Mouse (Mus musculus): ENCODE measurements around the gene Fibcd1. TPM values are rescaled to one million over a fixed set of nuclear protein-coding genes. Genes with fewer than 3 reads are reported as not detected.

The Fibcd1 gene
- polyA plus RNA-seq, 1 experiment from 2014 or later = not detected

DNA sequence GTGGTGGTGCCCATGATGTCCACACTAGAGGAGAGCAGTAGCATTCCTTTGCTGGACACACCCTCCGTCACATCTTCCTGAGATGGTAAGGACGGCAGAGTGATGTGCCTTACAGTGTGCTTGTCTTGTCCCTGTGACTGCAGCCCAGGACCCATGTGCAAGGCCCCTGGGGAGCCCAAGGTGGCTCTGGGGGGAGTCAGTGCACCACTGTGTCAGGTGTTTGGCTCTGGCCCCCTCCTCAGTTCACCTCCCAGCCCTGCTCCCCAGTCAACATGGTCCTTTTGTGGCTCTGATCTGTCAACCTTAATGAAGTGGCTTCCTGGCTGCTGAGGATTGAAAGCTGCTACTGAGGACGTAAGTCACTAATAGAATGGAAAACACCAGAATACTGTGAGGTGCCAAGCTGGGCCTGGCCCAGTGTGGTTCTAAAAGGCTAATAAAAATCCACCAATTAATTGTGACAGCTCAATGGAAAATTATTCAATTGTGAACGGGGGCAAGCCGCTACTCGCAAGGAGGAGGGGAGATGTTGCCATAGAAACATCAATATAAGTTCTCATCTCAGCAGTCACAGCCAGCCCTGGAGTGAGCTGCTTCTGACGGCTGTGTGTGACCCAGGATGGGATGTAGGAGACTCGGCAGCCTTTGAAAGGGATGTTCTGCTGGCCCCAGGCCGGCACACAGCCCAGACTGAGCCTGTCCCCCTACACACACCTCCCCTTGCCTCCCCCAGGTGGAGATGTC is 39.0 kb downstream of the Fibcd1 start:
- H3K4me3 ChIP-seq = no peak overlapping the region
- ATAC-seq = no peak
- 61% methylated on average over 9 of the region's 9 CpGs for WGBS (ENCODE audit: insufficient replicate concordance)
- 0 out of 2 replicates have a peak, but pooled peaks cover 21% of the 10 kb centered on the region for H3K4me1 ChIP-seq
- no peak overlapping the region for H3K27ac ChIP-seq
- H3K9me3 ChIP-seq (replicated peaks) = no peaks in the 10 kb centered on the region
- H3K36me3 ChIP-seq = peaks cover 29% of the 10 kb centered on the region
- H3K9ac ChIP-seq = no peak overlapping the region
- H3K4me2 ChIP-seq = no peak overlapping the region
- peaks cover 23% of the 10 kb centered on the region; the same call in 1 of the 2 replicates for H3K27me3 ChIP-seq (replicated peaks)

DNA sequence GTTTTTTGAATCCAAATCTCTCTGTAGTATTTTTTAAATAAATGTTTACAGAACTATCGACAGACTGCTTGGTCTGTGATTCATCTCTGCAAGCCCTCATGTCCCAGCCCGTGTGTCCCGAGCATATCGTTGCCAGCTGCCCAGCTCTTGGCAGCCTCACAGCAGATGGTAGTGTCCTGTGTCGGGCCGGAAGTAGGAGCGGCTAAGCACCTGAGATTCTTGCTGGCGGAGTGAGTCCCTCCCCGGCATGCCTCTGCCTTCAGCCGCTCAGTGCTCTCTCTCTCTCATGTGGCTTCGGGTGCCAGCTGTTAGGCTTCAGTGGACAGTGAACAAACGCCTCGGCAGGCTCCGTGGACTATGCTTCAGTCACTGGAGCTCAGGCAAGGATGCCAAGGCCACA is 42.3 kb downstream of the Fibcd1 start:
- 0 out of 2 replicates have a peak, but pooled peaks cover 5% of the 10 kb centered on the region for H3K4me1 ChIP-seq
- no peak overlapping the region for H3K27ac ChIP-seq
- H3K4me2 ChIP-seq = no peak overlapping the region
- 78% methylated on average over 14 of the region's 14 CpGs for WGBS (ENCODE audit: insufficient replicate concordance)
- no peak overlapping the region for H3K4me3 ChIP-seq
- H3K27me3 ChIP-seq (replicated peaks) = no peaks in the 10 kb centered on the region
- H3K36me3 ChIP-seq = peaks cover 62% of the 10 kb centered on the region
- no peaks in the 10 kb centered on the region for H3K9me3 ChIP-seq (replicated peaks)
- ATAC-seq = no peak
- no peak overlapping the region for H3K9ac ChIP-seq

DNA sequence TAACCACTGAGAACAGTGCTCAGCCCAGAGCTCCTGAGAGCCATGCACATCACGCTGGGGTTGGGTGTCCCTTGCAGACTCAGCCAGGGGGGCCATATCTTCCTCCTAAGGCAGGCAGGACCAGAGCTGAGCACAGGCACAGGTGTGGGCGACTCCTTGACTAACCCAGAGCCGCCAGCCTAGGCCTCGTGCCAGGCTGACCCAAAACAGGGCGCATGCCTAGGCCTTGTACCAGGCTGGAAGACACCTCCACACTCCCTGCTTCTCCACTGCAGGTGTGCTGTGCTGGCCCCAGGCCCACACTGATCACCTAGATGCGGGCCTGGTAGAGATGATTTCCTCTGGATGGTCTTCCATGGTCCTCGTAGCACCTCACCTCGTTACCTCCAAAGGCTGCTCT is 43.0 kb downstream of the Fibcd1 start:
- Histone ChIP-seq H3K4me3 (no peak overlapping the region), H3K4me1 (0 out of 2 replicates have a peak, but pooled peaks cover 5% of the 10 kb centered on the region), H3K4me2 (no peak overlapping the region), H3K9me3 (replicated peaks) (no peaks in the 10 kb centered on the region), H3K36me3 (peaks cover 69% of the 10 kb centered on the region), H3K27ac (no peak overlapping the region), H3K27me3 (replicated peaks) (no peaks in the 10 kb centered on the region), H3K9ac (no peak overlapping the region)
- 82% methylated on average over 8 of the region's 8 CpGs for WGBS (ENCODE audit: insufficient replicate concordance)
- ATAC-seq = peak; percentile 42; the same call in 1 of the 2 replicates

DNA sequence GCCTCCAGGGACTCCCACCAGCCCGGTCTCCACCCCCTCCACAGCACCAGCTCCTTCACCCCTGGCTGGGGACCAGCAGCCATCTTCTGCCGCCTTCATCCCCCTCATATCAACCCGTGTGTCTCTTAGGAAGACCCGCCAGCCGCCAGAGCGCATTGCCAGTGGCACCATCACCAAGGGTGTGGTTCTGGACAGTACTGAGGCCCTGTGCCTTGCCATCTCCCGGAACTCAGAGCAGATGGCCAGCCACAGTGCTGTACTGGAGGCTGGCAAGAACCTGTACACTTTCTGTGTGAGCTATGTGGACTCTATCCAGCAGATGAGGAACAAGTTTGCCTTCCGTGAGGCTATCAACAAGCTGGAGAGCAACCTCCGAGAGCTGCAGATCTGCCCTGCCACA is 44.4 kb downstream of the Fibcd1 start:
- peaks cover 82% of the 10 kb centered on the region for H3K36me3 ChIP-seq
- ATAC-seq = no peak
- no peak overlapping the region for H3K9ac ChIP-seq

DNA sequence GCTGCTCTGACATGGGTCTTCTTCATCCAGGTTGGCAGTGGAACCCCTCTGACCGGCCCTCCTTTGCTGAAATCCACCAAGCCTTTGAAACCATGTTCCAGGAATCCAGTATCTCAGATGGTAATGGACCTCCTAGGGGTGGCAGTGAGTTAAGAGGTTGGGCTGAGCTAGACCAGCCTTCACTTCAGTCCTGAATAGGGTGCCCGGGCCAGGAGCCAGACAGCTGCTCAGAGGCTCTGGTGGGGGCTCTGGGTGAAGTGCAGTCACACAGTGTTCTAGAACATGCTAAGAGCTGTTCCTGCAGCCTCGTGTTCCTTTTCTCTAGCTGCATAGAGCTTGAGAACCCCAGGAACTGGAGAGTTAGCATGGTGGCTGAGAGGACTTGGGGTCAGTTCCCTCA is 48.9 kb downstream of the Fibcd1 start:
- H3K27ac ChIP-seq = no peak overlapping the region
- H3K9ac ChIP-seq = no peak overlapping the region
- ATAC-seq = no peak
- no peaks in the 10 kb centered on the region for H3K4me1 ChIP-seq
- H3K4me3 ChIP-seq = no peak overlapping the region
- H3K4me2 ChIP-seq = no peak overlapping the region
- H3K9me3 ChIP-seq (replicated peaks) = no peaks in the 10 kb centered on the region
- WGBS (ENCODE audit: insufficient replicate concordance) = 82% methylated on average over 3 of the region's 3 CpGs
- H3K27me3 ChIP-seq (replicated peaks) = no peaks in the 10 kb centered on the region
- H3K36me3 ChIP-seq = peaks cover 100% of the 10 kb centered on the region

More for the DNA sequence above, 44.4 kb downstream of the Fibcd1 start:
- H3K27me3 ChIP-seq (replicated peaks) = no peaks in the 10 kb centered on the region
- H3K4me1 ChIP-seq = no peaks in the 10 kb centered on the region
- no peak overlapping the region for H3K4me2 ChIP-seq
- H3K27ac ChIP-seq = no peak overlapping the region
- WGBS (ENCODE audit: insufficient replicate concordance) = 87% methylated on average over 9 of the region's 9 CpGs
- no peak overlapping the region for H3K4me3 ChIP-seq
- H3K9me3 ChIP-seq (replicated peaks) = no peaks in the 10 kb centered on the region

DNA sequence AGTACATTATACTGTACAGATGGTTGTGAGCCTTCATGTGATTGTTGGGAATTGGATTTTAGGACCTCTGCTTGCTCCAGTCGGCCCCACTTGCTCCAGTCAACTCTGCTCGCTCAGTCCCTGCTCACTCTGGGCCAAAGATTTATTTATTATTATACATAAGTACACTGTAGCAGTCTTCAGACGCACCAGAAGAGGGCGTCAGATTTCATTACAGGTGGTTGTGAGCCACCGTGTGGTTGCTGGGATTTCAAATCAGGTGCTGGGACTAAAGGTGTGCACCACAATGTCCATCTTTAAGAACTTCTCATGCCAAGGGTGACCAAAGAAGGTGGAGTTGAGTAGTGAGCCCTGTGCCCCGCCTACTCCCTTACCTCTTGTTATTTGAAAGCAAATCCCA is 53.2 kb downstream of the Fibcd1 start:
- Histone ChIP-seq H3K4me2 (no peak overlapping the region), H3K36me3 (peaks cover 97% of the 10 kb centered on the region), H3K4me1 (no peaks in the 10 kb centered on the region), H3K9ac (no peak overlapping the region), H3K9me3 (replicated peaks) (no peaks in the 10 kb centered on the region), H3K4me3 (no peak overlapping the region), H3K27ac (no peak overlapping the region), H3K27me3 (replicated peaks) (no peaks in the 10 kb centered on the region)
- WGBS (ENCODE audit: insufficient replicate concordance) = 76% methylated on average over 6 of the region's 6 CpGs
- no peak for ATAC-seq

DNA sequence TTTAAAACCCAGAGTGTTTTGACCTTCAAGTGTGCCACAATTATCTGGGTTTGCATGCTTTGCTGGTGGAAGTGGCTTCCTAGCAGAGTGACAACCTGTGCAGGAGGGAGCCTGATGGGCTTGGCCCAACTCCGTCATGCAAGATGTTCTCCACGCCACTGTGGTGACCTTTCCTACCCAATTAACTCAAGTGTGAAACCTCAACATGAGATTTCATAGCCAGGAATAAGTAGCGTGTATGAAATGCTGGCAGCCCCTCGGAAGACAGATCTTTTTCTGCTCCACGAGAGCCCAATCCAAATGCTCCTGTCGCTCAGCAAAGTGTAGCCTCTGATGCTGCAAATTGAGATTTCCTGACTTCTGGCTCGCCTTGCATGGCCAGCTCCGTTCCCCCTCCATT is 54.5 kb downstream of the Fibcd1 start:
- Histone ChIP-seq H3K27ac (no peak overlapping the region), H3K36me3 (peaks cover 94% of the 10 kb centered on the region), H3K4me2 (no peak overlapping the region), H3K9me3 (replicated peaks) (no peaks in the 10 kb centered on the region), H3K27me3 (replicated peaks) (no peaks in the 10 kb centered on the region), H3K4me1 (no peaks in the 10 kb centered on the region), H3K4me3 (no peak overlapping the region), H3K9ac (no peak overlapping the region)
- WGBS (ENCODE audit: insufficient replicate concordance) = 82% methylated on average over 8 of the region's 8 CpGs
- ATAC-seq = no peak

DNA sequence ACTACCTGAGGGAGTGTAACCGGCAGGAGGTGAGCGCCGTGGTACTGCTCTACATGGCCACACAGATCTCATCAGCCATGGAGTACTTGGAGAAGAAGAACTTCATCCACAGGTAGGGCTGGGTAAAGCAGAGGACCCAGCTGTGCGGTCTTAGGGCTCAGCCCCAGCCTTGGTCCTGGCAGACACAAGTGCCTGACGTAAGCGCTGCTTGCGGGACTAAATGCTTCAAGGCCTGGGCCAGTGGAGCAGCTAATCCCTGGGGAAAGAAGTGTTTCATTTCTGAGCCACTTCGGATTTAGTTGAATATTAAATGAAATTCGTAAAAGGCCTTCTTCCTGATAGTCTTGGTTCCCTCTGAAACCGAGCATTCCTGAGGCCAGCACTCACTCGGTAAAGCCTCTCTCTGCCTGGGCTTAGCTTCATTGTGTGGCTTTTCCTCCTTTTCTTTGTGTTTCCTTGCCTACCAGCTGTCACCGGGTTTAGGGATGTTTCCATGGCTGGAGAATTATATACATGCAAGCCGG is 55.0 kb downstream of the Fibcd1 start:
- Histone ChIP-seq H3K4me2 (no peak overlapping the region), H3K36me3 (peaks cover 94% of the 10 kb centered on the region)
- ATAC-seq = no peak

DNA sequence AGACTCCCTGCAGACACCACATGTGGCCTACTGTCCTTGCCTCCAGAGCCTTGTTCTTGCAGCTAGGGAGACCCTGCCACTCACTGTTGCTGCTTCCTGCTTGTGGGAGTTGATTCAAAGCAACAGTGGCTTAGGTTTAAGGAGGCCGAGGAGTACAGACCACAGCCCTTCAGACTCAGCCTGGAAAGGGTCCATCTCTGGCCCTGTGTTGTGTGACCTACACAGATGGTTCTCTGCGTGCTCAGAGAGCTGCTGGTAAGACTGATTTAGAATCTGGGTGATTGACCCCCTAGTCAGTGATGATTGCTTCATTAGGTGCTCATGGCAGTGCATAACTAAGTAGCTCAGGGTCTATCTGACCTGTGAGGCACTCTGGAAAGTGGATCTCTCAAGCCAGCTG is 56.6 kb downstream of the Fibcd1 start:
- no peak for ATAC-seq
- no peaks in the 10 kb centered on the region for H3K9me3 ChIP-seq (replicated peaks)

More for the DNA sequence above, 55.0 kb downstream of the Fibcd1 start:
- Histone ChIP-seq H3K9ac (no peak overlapping the region), H3K27ac (no peak overlapping the region), H3K4me1 (no peaks in the 10 kb centered on the region), H3K9me3 (replicated peaks) (no peaks in the 10 kb centered on the region), H3K4me3 (no peak overlapping the region), H3K27me3 (replicated peaks) (no peaks in the 10 kb centered on the region)
- WGBS (ENCODE audit: insufficient replicate concordance) = 85% methylated on average over 13 of the region's 13 CpGs

DNA sequence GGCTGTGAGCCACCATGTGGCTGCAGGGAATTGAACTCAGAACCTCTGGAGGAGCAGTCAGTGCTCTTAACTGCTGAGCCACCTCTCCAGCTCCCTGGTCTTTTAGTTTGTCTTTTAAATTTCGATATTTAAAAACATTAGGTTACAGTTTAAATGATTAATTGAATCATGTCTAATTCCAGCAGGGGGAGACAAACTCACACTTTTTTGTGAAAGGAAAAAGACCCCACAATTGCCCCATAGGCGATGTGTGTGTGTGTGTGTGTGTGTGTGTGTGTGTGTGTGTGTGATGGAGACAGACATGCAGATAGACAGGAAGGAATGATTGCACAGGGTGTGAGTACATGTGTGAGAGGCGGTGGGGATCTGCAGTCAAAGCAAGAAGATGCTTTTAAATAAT is 57.6 kb downstream of the Fibcd1 start:
- Histone ChIP-seq H3K4me2 (no peak overlapping the region), H3K36me3 (peaks cover 94% of the 10 kb centered on the region)

More for the DNA sequence above, 56.6 kb downstream of the Fibcd1 start:
- Histone ChIP-seq H3K9ac (no peak overlapping the region), H3K27me3 (replicated peaks) (no peaks in the 10 kb centered on the region), H3K4me1 (no peaks in the 10 kb centered on the region), H3K4me3 (no peak overlapping the region), H3K4me2 (no peak overlapping the region), H3K36me3 (peaks cover 94% of the 10 kb centered on the region), H3K27ac (no peak overlapping the region)
- 89% methylated on average over 2 of the region's 2 CpGs for WGBS (ENCODE audit: insufficient replicate concordance)

DNA sequence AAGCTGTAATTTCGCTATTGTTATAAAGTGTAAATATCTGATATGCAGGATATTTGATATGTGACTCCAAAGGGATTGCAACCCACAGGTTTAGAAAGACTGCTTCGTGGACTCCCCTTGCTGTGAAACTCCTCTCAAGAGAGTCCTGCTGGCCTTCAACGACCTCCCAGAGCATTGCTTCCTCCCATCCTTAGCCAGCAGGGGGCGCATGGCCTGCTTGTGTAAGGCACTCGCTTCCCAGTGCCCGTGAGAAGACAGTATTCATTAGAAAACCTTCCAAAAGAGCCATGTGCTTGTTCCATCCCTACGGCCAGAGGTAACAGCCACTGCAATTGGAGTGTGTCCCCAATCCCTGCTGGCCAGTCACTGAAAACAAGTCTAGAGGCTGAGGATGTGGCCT is 58.8 kb downstream of the Fibcd1 start:
- Histone ChIP-seq H3K4me3 (no peak overlapping the region), H3K36me3 (peaks cover 93% of the 10 kb centered on the region), H3K9me3 (replicated peaks) (no peaks in the 10 kb centered on the region), H3K4me2 (no peak overlapping the region), H3K27ac (no peak overlapping the region), H3K9ac (no peak overlapping the region), H3K27me3 (replicated peaks) (no peaks in the 10 kb centered on the region), H3K4me1 (no peaks in the 10 kb centered on the region)
- WGBS (ENCODE audit: insufficient replicate concordance) = 20% methylated on average over 7 of the region's 7 CpGs
- no peak for ATAC-seq

More for the DNA sequence above, 57.6 kb downstream of the Fibcd1 start:
- Histone ChIP-seq H3K27me3 (replicated peaks) (no peaks in the 10 kb centered on the region), H3K4me1 (no peaks in the 10 kb centered on the region), H3K27ac (no peak overlapping the region), H3K4me3 (no peak overlapping the region), H3K9ac (no peak overlapping the region), H3K9me3 (replicated peaks) (no peaks in the 10 kb centered on the region)
- WGBS (ENCODE audit: insufficient replicate concordance) = 80% methylated on average over 3 of the region's 3 CpGs
- no peak for ATAC-seq

DNA sequence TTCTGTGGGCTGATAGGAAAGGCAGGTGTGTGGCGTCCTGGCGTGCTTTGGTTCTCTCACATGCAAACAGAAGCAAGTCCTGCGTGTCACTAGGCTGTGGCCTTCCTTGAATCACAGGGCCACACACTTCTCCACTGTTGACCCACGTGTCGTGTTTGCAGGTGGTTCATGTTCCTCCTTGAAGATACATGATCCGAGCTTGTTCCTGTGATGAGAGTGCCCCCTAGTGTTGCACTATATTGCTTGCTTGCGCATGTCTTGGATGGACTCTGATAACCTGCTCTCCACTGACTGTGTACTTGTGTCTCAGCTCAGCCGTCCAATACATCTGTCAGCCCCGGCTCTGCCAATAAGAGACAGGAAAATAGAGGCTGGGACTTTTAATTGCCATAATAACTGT is 60.7 kb downstream of the Fibcd1 start:
- Histone ChIP-seq H3K36me3 (peaks cover 93% of the 10 kb centered on the region), H3K27me3 (replicated peaks) (no peaks in the 10 kb centered on the region), H3K4me3 (no peak overlapping the region), H3K4me2 (no peak overlapping the region), H3K9ac (no peak overlapping the region), H3K9me3 (replicated peaks) (no peaks in the 10 kb centered on the region), H3K4me1 (no peaks in the 10 kb centered on the region), H3K27ac (no peak overlapping the region)
- 0 out of 2 replicates have a peak, but pooled peaks have one; percentile 9 for ATAC-seq
- 45% methylated on average over 9 of the region's 9 CpGs for WGBS (ENCODE audit: insufficient replicate concordance)
